Mouse (Mus musculus): Measurements from ENCODE around the gene Serpina1c.
"Not testable (repeated sequence)": the region's sequence is repeated elsewhere in the genome, so short reads cannot be mapped to it uniquely, and the experiment has no call there.

The Serpina1c gene

GRCm38 (mm10) chr12:103904837-103905340 lies at the start of gene Serpina1c:
Gene Serpina1c, minus strand, starts transcription at chr12:103904887.
- DNase-seq: not testable (repeated sequence)

- not testable (repeated sequence) for DNase-seq
Measured at GRCm38 (mm10) chr12:103952972-103953371, 48.3 kb upstream of the Serpina1c start.

- DNase-seq: no peak
Measured at GRCm38 (mm10) chr12:103946243-103946642, 41.6 kb upstream of the Serpina1c start.

GRCm38 (mm10) chr12:103909181-103909580 lies 4.5 kb upstream of the Serpina1c start:
- peak; percentile 34 to 53 for DNase-seq

- not testable (repeated sequence) for DNase-seq
Measured at GRCm38 (mm10) chr12:103907746-103908145, 3.1 kb upstream of the Serpina1c start.

- not testable (repeated sequence) for DNase-seq
Measured at GRCm38 (mm10) chr12:103901929-103902328, 2.8 kb downstream of the Serpina1c start.

DNA sequence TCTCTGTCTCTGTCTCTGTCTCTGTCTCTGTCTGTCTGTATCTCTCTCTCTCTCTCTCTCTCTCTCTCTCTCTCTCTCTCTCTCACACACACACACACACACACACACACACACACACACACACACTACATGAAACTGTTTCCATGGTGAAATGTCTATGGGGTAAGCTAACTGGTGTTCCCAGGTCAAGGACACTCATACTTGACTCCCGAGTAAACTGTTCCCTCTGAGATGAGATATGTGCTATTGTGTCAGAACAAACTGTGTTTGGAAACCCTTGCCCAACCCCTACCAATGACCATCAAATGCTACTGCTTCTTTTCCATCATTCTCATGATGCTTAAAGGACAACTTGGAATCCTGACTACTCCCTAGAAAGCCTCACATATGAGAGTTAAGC lies 37.8 kb downstream of the Serpina1c start:
- DNase-seq: not testable (repeated sequence)

DNA sequence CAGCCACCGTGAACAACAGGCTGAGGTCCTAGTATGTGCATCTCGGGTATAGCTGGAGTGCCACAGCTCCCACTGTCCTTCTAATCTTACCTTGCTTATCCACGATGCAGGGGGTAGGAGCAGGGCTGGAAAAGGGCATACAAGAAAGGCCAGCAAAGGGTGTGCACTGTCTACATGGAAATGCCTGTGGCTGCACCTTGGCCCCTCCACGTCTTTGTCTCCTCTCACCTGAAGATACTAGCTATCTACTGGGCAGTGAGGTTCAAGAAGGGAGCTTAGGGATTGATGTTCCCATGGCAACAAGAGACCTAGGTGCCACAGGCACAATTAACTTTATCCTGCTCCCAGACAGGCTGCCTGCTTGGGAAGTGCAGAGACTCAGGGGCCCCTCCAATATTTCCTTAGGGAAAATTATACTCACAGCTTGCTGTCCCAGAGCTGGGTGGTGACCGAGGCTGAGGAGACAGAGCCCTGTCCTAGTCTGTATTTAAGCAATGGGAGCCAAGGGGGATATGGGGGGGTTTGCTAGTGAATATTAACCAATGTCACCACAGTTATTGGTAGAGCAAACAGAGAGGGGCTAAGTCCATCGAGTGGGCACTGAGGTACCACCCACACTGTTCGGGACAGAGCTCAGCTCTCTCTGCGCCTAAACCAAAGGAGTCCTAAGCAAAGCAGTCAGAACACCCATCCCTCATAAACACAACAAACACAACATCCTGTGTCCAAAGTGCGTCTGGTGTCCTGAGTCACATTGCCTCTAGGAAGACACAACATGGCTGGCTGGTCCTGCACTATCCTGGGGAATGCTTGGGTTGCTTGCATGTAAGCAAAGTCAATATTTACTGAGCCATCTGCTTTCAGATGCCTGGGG lies 41.3 kb downstream of the Serpina1c start, which contains the start of gene Serpina1a:
Serpina1a (minus strand) TSS at position 462 of the 874 bp plus-strand sequence.
- DNase-seq: not testable (repeated sequence)

GRCm38 (mm10) chr12:103860976-103861375 lies 43.7 kb downstream of the Serpina1c start:
- peak in 1 of 2 experiments; percentile 39 for DNase-seq

DNA sequence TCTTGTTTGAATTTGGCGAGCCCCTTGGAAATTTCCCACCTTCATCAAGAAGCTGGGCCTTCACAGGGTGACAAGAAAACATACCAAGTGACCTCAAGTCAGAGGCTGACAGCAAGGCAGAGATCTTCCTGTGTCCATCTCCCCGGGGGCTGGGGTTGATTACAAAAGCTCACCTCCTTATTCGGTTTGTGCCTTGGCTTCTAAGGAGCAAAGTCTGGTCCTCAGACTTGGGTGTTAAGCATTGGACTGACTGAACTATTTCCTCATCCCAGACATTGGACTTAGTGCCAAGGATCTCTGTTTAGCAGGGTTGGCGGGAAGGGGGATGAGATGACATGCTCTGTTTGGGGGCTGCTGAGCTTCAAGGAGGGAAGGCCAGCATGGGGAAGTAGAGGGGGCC lies 44.1 kb downstream of the Serpina1c start:
- DNase-seq: peak in 1 of 2 experiments; percentile 55

- DNase-seq: not testable (repeated sequence)
Measured at GRCm38 (mm10) chr12:103859584-103859983, 45.1 kb downstream of the Serpina1c start.

DNA sequence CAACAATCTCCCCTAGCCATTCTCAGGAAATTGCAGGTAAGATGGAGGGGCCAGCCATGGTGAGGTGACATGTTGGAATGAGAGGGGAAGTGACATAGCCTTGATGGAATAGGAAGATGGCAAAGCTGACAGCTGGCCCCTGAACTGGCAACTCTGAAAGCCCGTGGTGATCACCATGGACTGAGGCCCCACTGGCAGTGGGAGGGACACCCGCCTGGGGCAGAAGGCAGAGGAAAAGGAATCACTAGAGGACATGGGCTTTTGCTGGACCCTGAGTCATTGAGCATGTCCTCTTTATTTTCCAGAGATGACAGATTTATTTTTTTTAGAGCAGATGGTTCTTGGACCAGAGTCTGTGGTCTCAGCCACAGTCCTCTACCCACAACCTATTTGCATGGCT lies 51.7 kb downstream of the Serpina1c start:
- not testable (repeated sequence) for DNase-seq

Measured in kidney, postnatal 25 days (tissue).